Mouse (Mus musculus): Measurements from ENCODE around the gene Rcn3.
A peak's percentile ranks its signal among the peaks of the same experiment; 100 is the strongest.

The Rcn3 gene

DNA sequence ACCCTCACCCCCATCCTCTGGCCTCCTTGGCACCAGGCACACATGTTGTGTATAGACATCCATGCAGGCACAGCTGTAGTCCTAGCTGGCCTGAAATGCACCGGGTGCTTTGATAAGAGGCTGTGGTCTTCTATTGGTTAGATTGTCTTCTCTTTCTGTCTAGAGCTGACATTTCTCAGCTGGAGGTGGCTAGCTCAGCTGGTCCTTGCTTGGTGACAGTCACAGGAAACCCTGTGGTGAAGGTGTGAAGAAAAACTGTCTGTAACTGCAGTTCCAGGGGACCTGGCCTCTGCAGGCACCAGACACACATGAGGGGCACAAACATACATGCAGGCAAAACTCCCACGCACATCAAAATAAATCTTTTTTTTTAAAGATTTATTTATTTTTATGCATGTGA lies 22.4 kb downstream of the Rcn3 start:
- no peak for DNase-seq

DNA sequence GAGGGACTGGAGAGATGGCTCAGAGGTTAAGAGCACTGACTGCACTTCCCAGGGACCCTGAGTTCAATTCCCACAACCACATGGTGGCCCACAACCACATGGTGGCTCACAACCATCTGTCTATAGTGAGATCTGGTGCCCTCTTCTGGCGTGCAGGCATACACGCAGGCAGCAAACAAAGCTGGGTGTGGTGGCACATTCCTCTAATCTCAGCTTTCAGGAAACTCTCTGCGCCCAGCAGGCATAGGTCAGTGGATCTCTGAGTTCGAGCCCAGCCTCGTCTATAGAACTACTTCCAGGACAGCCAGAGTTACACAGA lies 24.1 kb downstream of the Rcn3 start:
- DNase-seq: peak; percentile 52

DNA sequence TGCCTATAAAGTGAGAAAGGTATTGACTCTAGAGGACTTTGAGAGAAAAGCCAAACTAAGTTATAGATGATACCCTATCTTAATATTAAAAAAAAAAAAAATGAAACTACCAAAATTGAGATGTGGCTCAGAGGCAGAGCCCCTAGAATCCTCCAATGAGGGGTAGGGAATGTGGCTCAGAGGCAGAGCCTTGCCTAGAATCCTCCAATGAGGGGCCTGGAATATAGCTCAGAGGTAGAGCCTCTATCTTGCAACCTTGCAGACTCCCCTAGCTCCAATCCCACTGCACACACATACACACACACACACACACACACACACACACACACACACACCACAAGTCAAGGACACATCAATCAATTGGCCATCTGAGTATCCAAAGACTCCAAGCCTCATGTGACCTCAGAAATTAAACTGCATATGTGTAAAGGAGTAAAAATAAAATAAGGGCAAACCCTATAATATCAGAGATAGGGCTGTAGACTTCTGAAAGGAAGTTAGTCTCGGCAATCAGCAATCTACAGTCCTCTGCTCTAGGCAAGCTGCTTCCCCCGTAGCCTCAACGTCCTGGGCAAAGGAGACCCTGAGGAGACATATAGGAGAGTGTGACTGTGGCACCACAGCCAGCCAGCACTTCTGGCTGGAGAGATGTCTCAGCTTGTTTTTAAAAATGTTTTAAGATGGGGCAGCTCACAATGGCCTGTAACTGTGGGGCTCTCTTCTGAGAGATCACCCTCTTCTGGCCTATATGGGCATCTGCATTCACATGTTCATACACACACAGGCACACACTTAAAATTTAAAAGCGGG lies 24.6 kb downstream of the Rcn3 start:
- no peak for DNase-seq

DNA sequence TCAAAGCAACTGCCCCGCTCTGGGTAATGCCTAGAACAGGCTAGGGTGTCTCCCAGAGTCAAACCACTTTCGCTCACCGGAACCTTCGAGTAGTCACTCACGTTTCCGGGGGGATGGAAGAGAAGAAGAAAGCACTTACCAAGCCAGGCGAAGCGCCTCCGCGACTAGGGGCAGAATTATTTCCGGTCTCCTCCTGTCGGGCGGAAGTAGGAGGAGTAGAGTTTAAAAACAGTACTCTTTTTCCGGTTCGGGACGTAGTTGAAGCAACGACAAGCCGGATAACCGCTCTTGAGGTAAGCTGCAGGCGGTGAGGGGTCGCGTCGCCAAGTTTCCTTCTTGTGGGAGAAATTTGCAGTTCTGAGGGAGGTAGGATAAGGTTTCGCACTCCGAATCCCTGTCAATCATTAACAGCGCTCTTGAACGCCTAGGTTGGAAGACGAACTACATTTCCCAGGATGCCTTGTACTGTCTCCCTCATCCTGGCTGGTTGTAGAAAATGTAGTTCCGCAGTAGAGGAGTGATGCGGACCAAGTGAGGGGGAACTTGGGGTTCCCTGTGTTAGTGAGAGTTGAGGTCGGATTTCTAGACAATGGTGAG lies 29.7 kb downstream of the Rcn3 start, which contains the start of the genes Nosip and Prrg2:
TSS of gene Nosip (plus strand) at position 191 of the 597 bp plus-strand sequence.
TSS of gene Prrg2 (minus strand) at position 439 of the 597 bp plus-strand sequence.
- peak; percentile 96 for DNase-seq

DNA sequence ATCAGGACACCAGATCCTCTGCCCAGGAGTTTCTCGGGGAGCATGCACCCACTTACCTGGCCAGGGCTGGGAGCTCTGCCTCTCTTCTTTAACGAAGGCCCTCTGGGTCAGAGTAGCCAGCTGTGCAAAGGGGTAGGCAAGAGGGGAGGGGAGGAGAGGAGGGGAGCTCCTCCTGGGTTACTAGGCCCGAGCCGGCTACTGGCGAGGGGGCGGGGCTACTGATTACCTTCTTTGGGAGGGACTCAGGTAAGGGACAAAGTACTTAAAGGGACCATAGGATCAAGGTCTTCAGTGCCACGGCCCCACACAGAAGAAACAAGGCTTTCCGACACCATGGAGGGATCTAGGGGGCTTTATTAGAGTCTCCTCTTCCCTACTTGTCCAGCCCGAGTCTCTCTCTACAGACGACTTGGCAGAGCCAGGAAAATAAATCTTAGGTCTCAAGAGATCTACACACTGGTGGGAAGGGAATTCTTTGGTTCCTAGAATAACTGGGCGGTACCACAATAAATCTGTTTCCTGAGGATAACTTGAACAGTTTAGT lies 30.4 kb downstream of the Rcn3 start:
- peak; percentile 85 for DNase-seq

DNA sequence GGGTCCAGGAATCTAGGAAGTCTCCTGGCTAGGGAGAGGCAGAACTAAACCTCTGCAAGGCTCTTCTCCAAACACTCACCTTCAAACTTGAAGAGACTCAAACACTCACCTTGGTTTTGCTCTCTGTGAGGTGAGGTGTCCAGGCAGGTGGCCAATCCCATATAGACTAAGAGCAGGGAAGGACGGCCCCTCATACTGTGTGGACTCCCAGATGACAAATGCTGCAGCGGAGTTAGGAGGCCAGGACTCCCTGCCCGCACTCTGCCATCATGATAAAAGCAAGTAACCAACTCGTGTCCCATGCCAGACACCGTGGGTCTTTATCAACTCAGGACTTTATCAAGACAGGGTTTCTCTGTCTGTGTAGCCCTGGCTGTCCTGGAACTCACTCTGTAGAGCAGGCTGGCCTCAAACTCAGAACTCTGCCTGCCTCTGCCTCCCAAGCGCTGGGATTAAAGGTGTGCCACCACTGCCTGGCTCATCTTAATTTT lies 31.3 kb downstream of the Rcn3 start:
- DNase-seq: no peak

DNA sequence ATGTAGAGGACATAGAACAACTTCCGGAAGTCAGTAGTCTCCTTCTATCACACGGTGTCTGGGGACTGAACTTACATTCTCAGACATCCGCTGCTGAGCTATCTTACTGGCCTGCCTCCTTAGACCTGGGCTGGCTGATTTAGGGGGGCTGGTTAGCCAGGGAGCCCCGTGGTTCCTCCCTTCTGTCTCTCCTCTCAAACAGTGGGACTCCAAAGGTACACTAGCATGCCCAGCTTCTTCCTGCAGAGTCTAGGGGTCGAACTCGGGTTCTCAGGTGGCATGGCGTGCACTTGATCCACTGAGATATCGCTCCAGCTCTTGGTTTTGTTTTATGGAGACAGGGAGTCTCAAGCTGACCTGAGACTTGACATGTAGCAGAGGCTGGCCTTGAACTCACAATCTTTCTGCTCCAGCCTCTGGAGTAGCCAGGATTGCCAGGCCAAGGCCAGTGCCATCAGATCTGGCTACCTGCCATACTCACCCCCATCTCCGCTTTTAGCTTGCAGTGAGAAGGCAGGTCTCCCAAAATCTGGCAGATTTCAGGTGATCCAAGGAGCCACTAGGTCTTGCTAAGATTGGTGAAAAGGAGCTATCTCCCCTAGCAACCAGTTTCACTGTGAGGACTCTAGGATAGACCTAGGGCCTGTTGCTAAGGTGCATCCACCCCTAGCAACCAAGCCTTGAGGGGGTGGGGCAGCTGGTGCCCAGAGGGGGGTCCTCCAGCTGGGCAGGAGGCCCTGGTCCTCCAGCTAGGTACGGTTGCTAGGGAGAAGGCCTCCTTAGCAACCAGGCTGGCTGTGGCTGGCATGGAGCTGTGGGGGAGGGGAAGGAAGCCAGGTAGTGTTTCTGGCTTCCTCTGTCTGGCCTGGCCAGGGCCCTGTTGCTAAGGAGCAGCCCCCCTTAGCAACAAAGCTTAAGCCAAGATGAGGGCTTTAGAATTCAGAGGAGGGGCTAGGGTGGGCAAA lies 33.1 kb downstream of the Rcn3 start:
- DNase-seq: no peak

DNA sequence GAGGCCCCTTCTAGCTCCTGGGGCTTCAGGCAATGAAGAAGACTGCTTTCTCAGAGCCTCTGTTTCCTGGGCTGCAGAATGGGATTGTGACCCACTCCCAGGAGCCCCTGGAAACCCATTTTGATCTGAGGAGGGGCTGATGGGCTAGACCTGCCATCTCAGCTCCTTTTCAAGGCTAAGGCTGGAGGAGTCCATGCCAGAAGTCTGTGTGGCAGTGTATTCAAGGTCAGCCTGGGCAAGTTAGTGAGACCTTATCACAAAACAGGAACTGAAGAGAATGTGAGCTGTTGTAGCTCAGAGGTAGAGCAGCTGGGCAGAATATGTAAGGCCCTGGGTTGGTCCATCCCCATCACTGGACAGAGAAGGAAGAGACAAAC lies 35.1 kb downstream of the Rcn3 start:
- DNase-seq: no peak

DNA sequence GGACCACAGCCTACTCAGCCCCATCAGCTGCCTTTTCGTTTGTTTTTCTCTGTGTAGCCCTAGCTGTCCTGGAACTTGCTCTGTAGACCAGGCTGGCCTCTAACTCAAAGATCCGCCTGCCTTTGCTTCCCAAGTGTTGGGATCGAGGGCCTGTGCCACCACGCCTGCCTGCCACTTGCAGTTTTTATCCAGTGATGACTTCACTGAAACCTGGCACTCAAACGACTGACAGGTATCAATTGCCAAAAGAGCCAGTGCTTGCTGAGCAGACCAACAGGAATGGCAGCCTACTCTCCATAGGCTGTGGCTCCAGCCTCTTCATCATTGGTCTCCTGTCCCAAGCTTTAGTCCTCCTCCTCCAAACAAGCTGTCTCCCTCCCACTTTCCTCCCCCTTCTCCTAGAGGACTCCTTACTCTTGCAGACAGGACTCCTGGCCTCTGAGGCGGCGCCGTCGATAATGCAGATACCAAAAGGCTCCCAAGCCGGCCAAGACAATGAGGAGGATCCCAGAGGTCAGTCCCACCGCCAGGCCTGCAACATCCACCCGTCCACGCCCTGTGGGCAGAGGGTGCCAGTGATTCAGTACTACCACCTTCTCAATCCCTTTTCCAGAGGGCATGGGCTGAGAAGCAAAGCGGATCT lies 35.6 kb downstream of the Rcn3 start:
- DNase-seq: no peak

DNA sequence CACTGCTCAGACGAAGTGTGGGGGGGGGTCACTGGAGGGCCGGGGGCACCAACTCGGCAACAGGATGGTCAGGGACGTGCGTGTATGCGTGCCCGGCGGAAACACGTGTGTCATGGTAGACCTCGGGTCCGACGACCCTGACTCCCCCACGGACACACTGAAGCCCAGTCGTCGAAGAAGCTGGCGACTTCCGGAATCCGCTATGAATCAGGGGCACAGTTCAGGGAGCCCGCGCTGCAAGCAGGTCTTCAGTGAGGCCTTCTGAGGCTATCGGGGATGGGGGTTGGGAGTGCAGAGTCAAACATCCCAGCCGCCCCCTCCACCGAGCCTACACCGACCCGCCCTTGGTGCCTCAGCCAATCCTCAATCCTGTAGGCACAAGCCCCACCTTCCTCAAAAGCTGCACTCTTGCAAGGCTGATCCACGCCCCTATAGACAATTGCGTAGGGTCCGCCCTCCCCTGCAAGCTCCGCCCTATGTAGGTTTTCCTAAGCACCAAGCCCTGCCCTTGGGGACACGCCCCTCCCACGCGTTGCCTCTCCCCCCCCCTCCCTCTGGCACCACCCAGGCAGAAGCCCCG lies 38.0 kb downstream of the Rcn3 start:
- peak; percentile 99 for DNase-seq

DNA sequence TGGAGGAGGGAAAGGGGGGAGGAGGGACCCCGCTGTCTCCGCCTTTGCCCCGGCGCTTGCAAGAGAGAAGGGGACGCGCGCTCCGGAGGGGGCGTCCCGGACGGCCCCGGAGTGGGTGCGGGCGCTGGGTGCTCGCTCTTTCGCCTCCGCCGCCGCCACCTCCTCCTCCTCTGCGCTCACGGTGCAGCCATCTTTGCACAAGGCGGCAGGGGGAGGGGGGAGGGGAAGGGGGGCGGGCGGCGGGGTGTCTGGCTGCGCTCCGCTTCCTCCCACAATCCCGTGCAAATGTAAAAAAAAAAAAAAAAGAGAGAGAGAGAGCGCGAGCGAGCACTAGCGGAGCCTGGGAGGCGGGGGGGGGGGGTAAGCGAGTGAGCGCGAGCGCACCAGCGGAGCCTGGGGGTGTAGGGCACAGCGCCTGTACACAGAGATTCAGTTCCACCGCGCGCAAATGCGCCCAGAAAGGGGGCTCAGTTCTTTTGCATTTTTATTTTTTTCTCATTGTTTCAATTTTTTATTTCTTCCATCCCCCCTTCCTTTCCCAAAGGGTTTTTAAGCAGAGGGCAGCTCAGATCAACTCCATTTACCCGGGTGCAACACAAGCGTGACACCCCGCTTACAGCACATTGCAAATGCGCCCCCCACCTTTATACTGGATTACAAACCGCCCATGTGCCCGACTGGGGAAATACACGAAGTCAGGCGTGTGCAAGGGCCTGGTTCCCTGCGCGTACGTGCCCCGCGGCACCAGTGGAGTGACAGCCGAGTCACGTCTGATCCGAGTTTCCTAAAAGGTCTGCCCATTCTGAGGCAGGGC lies 38.7 kb downstream of the Rcn3 start:
- DNase-seq: peak; percentile 77

DNA sequence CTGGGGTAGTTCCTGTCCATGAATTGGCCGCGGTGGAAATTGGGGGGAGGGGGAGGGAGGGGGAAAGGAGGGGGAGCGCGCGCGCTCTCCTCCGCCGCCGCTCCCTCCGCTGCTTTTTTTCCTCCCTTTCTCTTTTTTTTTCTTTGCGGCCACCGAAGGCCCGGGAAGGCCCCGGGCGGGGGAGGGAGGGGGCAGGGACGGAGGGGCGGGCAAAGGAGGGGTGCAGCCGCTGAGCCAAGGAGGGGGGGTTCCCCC lies 39.2 kb downstream of the Rcn3 start, which contains the start of gene Prr12:
TSS of gene Prr12 (minus strand) at position 20 of the 255 bp plus-strand sequence.
- no peak for DNase-seq

DNA sequence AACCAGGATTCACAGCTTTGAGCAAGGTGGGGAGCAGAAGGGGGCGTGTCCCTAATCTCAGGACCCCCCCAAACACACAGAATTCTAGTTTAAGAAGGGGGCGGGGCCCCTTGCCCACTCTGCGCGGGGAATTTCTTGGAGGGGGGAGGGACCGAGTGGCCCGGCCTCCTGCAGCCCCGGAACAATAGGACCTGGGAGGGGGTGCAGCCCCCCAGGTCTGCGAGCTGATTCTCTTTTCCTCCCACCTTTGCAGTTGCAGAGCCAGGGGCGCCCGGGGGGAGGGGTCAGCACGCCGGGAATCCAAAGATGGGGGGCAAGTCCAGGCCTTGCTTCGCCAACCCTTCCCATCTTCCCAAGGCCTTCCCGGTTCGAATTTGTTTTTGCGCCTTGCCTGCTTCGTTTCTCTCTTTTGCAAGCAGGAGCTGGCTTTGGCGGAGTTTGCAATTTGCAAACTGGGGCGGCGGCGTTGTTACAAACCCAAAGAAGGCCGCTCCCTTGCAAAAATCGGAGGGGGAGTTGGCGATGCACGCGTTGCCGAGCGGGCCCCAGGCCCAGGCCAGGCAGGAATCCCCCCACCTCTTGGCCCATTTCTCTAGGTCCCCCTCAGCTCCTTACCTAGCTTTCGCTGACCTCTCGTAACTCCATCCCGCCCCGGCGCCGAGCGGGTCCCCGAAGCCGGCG lies 39.7 kb downstream of the Rcn3 start:
- peak; percentile 45 for DNase-seq

DNA sequence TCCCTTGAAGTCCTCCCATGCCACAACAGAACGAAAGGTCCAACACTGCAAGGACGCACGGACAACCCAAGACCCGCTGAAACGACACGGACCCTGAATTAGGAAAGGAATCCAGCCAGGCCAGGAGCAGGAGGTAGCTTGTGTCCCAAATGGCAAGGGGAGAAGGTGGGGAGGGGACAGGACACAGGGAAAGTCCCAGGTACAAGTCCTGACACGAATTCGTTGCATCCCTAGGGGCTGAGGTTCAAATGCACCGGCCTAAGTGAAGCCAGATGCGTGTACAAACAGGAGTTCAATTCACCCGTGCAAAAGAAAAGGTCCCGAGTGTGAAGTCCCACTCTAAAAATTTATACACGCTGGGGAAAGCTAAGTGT lies 40.4 kb downstream of the Rcn3 start:
- no peak for DNase-seq

DNA sequence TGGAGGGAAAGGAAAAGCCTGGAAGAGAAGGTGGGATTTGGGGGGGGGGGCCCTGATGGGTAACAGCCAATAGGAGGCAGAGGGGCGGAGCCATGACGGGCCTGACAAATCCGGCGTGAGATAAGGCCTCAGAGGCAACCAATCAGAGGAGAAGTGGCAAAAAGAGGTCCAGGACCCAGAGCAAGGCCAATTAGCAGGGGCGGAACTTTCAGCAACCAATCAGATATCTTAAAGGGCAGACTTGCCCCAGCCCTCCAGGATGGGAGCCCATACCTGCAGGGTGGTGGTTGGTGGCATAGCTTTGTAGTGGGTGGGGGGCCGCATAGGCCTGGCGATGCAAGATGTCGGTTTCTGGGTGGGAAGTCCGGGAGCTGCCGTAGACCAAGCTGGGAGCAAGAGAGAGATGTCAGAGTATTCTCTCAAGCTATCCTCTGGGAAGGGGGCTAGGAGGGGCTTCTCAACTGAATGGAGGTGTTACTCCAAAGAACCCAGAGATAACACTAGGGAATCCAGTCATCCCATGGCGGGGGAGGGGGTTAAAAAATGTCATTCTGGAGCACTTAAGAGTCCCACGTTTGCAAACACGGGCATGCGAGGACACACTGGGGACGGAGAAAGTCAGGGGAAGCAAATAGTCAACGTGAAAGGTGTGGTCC lies 40.9 kb downstream of the Rcn3 start:
- DNase-seq: peak; percentile 75

DNA sequence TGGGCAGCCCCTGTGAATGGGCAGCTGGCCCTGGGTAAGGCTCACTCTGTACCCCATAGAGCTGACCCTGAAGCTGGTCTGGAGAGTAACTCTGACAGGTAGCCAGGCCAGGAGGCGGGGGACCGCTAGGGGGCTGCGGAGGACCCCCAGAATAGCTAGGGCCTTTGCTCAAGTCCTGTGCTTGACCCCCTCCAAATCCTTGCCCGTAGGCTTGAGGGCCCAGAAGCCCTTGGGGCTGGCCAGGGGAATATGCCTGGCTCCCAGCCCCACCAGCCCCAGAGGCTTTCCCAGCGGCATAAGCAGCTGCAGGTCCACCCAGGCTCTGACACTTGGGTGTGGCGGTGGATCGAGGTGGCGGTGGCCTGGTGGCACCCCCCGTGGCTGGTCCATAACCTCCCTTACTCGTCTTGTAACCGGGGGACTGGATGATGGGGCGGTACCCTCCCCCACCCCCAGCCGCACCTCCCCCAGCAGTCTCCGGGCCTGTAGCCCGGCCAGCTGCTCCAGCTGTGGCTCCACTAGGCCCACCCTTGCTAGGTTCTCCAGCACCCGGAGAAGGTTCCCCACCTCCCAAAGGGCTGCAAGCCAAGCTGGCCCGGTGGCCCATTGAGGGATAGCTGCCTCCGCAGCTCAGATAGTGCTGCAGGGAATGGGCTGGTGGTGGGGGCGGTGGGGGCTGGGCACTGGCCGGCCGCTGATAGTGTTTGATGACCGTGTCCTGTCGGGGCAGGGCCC lies 42.9 kb downstream of the Rcn3 start:
- no peak for DNase-seq

DNA sequence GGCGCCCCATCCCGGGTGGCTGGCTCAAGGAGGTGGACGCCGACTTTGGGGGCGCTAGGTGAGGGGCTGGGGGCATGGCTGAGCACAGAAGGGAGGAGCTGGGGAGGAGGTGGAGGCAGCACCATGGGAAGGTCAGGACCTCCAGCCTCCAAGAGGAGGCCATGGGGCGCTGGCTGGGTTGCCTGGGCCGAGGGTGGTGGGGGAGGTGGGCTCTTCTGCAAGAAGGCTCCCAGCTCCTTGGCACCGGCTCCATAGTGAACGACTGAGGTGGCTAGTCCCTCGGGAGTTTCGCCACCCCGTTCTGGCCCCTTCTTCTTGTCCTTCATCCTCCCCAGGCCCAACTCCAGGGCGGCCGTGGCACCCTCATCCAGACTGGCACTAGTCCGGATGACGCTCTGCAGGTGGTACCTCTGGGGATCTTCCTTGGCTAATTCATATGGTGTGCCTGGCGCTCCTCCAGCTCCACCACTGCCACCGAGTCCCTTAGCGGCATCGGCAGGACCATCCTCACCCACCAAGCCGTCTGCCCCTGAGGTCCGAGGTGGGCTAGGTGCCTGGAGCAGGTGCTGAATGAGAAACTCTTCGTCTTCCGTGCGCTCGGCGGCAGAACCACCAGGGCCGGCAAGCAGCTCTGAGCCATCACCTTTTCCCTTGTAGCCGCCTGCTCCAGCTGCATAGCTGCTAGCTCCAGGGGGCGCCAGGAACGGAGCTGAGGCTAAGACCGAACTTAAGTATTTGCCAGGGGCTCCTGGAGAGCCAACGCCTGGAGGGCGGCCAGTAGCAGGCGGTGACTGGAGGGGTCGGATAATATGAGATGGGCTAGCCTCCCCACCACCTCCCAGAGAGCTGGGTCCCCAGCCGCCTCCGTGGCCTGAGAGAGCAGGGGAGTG lies 43.8 kb downstream of the Rcn3 start:
- no peak for DNase-seq

DNA sequence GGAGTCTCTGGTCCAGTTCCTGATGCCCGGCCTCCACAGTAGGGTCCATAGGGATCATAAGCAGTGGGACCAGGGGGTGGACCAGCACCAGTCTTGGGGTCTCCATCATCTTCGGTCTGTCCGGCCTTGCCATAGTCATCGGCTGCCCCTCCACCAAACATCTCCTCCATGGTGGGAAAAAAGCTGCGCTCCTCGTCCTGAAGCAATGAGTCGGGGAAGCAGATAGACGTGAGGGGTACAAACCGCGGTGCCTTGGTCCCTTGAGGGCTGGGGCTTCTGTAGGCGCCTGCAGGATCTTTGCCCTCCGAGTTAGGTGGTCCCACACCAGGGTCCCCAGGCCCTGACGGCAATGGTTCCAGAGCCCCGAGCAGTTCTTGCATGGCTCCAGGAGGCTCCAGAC lies 44.5 kb downstream of the Rcn3 start:
- DNase-seq: no peak
